Mouse (Mus musculus) gastrocnemius, adult 2 months (tissue): ENCODE results near the gene Slc8b1. TPM values are rescaled to one million over a fixed set of nuclear protein-coding genes. Genes with fewer than 3 reads are reported as not detected.

ENCODE experiments used
- DNase-seq: peaks from one replicate; pipeline ENCODE4 v3.0.0; 2022
- H3K27ac ChIP-seq: fragments of 200-600 bp; 2 replicates; pipeline ENCODE4 v1.8.1; 2022; ENCODE audit warnings: mild to moderate bottlenecking
- H3K4me3 ChIP-seq: fragments of 200-600 bp; 2 replicates; pipeline ENCODE4 v1.8.1; 2022; ENCODE audit warnings: mild to moderate bottlenecking, moderate library complexity
- CTCF ChIP-seq: fragments of 200-600 bp; IDR thresholded peaks from 2 replicates; pipeline ENCODE4 v1.8.1; 2022; ENCODE audit warnings: antibody characterized with exemption, mild to moderate bottlenecking, moderate library complexity
- intact Hi-C: fragments of 180-260 bp; cut with DNase I; formaldehyde crosslinking; loops from one replicate; pipeline ENCODE4 v1.15.1; 2025
- total RNA-seq, 2 experiments: library from RNA; stranded (reverse); gene quantifications; 2 replicates each; pipeline ENCODE4 v1.2.3; 2021

Slc8b1 gene
- total RNA-seq, 2 experiments from 2014 or later, result 8.1 to 10.5 TPM

DNA sequence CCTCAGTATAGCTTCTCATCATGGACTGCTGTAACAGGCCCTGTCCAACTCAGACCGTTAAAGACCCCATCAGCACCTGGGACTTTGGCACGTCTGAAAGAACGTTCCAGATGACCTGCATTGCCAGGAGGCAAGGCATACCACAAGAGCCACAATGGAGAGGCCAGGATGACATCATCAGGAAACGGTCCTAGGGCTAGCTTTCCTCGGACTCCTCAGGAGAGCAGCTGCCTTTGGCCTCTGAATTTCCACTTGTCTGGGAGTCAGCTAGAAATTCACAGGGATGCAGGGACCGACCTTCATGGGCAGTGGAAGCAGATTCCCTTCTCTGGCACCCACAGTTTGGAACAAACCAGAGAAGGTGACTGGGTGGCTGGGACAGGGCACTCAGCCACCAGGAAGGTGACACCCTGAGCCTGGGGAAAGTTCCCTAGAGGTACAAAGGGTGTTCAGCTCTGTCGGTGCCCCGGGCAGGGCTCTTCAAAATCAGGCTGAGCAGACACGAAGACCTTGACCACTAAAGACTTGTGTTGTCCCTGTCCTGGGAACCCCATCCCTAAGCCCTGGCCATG lies 55.8 kb downstream of the Slc8b1 start:
- TF ChIP-seq CTCF, result no peak

GRCm38 (mm10) chr5:120567253-120567701 lies 56.3 kb downstream of the Slc8b1 start:
- TF ChIP-seq CTCF, result no peak
- intact Hi-C loops, result no loop called here
- H3K4me3 ChIP-seq, result peak overlapping the region; percentile 33
- DNase-seq, result peak; percentile 88
- peak overlapping the region; percentile 86 for H3K27ac ChIP-seq

More for the DNA sequence above, 55.8 kb downstream of the Slc8b1 start:
- Histone ChIP-seq H3K27ac (peak overlapping the region; percentile 86), H3K4me3 (peak overlapping the region; percentile 33; the same call in 1 of the 2 replicates)
- DNase-seq, result no peak
- intact Hi-C loops, result no loop called here

- intact Hi-C loops, result no loop called here
- TF ChIP-seq CTCF, result no peak
- peak; percentile 49 for DNase-seq
- peak overlapping the region; percentile 33 for H3K4me3 ChIP-seq
- H3K27ac ChIP-seq, result peak overlapping the region; percentile 86
Observed at GRCm38 (mm10) chr5:120567761-120568211, 56.8 kb downstream of the Slc8b1 start.

GRCm38 (mm10) chr5:120568336-120568768 lies 57.4 kb downstream of the Slc8b1 start:
- peak; percentile 61 for DNase-seq
- intact Hi-C loops, result no loop called here
- Histone ChIP-seq H3K27ac (peak overlapping the region; percentile 86), H3K4me3 (peak overlapping the region; percentile 33)
- no peak for TF ChIP-seq CTCF

- intact Hi-C loops, result no loop called here
- TF ChIP-seq CTCF, result no peak
- Histone ChIP-seq H3K27ac (peak overlapping the region; percentile 86), H3K4me3 (no peak overlapping the region)
- peak; percentile 13 for DNase-seq
Observed at GRCm38 (mm10) chr5:120568964-120569363, 58.0 kb downstream of the Slc8b1 start.

GRCm38 (mm10) chr5:120569791-120570190 lies 58.8 kb downstream of the Slc8b1 start:
- peak overlapping the region; percentile 86 for H3K27ac ChIP-seq
- H3K4me3 ChIP-seq, result no peak overlapping the region
- no peak for DNase-seq
- no peak for TF ChIP-seq CTCF
- intact Hi-C loops, result no loop called here

- TF ChIP-seq CTCF, result no peak
- Histone ChIP-seq H3K4me3 (no peak overlapping the region), H3K27ac (peak overlapping the region; percentile 86)
- DNase-seq, result no peak
- intact Hi-C loops, result no loop called here
Observed at GRCm38 (mm10) chr5:120570289-120570897, 59.4 kb downstream of the Slc8b1 start.

DNA sequence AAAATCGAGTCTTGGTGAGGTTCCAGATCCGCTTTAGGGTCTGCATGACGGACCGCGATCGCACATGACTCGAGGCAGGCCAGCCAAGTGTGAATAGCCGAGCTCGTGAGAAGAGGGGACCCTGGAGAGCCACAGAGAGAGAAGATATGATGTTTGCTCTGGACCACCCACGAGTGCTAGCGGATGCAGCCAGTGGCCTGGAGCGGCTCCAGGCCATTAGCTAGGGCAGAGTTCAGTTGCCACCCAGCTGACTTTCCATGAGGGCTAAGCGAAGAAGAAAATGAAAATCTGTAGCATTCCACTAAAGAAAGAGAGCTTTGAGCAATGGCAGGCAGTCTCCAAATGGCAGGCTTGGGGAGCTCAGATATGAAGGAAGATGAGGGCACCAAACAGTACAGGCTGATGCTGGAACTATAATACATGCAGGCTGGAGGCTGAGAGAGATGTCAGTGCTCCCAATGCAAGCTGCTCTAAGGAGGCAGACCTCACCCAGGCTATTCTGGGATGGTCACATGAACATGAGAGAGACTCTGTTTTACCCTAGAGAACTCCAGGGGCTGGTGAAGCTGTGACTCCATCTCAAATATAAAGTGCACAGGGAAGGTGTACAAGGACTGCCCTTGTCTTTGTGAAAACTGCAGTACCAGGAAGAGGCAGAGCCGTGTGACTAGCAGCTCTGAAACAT lies 60.2 kb downstream of the Slc8b1 start:
- intact Hi-C loops, result no loop called here
- Histone ChIP-seq H3K27ac (peak overlapping the region; percentile 86), H3K4me3 (peak overlapping the region; percentile 32)
- peak; percentile 51 for DNase-seq
- no peak for TF ChIP-seq CTCF

DNA sequence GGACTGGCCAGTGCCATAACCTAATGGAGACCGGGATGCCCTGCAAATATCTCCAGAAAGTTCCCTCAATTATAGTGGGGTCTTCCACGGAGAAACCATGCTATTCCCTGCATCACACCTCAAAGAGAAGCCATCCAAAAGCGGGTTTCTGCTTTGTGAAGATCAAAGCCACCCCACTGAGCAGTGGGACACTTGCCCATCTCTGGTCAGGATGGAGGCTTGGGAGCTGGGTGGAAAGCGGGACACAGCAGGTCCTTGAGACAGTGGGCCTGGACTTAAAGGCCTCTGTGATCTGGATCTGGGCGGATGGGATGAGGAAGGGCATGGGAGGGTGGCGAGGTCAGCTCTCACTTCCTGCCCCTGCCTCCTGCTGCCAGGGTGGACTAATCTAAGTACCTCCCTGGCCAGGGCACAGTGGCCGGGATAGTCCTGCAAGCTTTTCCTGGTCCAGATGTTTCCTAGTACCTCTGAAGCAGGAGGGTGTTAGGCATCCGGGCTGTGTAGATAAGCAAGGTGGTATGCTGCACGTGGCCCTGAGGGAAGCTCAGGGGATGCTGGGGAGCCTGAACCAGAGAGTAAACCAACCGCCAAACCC lies 63.6 kb downstream of the Slc8b1 start:
- no peak for DNase-seq
- Histone ChIP-seq H3K4me3 (no peak overlapping the region), H3K27ac (peak overlapping the region; percentile 38; the same call in 1 of the 2 replicates)
- intact Hi-C loops, result no loop called here
- TF ChIP-seq CTCF, result no peak

GRCm38 (mm10) chr5:120576781-120577301 lies 65.9 kb downstream of the Slc8b1 start:
- intact Hi-C loops, result no loop called here
- no peak for TF ChIP-seq CTCF
- Histone ChIP-seq H3K27ac (peak overlapping the region; percentile 94), H3K4me3 (no peak overlapping the region)
- peak; percentile 64 for DNase-seq

- peak; percentile 63 for DNase-seq
- peak; percentile 35; the same call in 1 of the 2 replicates for TF ChIP-seq CTCF
- Histone ChIP-seq H3K4me3 (no peak overlapping the region), H3K27ac (peak overlapping the region; percentile 94)
- intact Hi-C loops, result no loop called here
Observed at GRCm38 (mm10) chr5:120577935-120578441, 67.0 kb downstream of the Slc8b1 start.

GRCm38 (mm10) chr5:120578504-120579081 lies 67.6 kb downstream of the Slc8b1 start:
- H3K27ac ChIP-seq, result peak overlapping the region; percentile 94
- DNase-seq, result peak; percentile 76
- TF ChIP-seq CTCF, result no peak
- peak overlapping the region; percentile 65 for H3K4me3 ChIP-seq
- intact Hi-C loops, result loop anchor here (1.0 kb wide), 1 partner anchor 16 kb away; no protein-coding TSS in a partner anchor
